Mouse (Mus musculus): ENCODE measurements at regions not wholly inside any gene's neighbourhood (a gene's known extent, or its start where the extent isn't known, plus 50 kb on each side); places are given as distances from the start of the nearest gene placed in this dataset.

DNA sequence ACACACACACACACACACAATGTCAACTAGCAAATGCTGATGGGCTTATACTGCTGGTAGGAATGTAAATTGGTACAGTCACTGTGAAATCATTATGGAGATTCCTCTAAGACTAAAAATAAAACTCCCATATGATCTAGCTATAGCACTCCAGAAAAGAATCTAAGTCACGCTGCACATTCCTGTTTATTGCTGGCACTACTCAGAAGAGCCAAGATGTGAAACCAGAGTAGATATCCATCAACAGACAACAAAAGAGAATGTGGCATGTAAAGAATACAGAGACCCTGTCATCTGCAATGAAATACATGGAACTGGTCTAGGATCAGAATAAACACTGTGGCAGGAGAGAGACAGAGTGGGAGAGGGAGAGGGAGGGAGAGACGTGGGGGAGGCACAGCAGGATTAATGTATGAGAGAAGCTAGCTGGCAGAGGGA is 442.8 kb upstream of the Nrp1 start:
- DNase-seq = no peak

DNA sequence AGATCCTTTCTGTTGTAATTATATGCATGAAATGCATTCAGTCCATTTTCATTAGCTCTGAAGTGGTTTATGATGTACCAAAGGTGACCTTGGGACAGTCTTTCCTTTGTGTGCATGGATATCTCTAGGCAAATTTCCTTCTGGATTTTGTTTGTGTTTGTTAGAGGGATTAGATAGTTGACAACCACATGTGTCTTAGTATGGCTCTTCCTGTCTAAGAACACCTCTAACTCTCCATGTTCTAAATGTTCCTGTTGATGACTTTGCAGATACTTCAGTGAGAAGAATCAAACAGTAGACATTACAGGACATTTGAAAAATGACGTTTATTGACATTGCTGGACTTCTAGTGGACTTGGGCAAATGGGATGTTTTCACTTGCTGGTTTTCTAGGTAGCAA is 436.5 kb upstream of the Nrp1 start:
- no peak for DNase-seq

DNA sequence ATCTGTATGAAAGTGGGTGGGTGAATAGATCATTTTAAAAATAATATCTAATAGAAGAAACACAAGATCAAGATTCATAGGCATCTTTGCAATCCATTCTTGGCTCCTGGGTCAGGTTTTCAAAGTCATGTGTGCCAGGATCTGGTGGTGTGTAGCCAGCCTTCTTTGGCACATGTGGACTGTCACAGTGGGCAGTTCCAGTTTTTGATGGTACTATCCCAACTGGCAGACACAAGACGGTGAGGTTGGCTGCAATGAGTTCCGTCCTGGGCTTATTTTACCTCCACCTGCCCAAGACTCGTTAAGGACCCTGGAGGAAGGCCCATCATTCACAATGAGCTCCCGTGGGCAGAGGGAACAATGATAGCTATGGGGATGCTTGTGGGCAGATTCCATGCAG is 435.1 kb upstream of the Nrp1 start:
- no peak for DNase-seq

DNA sequence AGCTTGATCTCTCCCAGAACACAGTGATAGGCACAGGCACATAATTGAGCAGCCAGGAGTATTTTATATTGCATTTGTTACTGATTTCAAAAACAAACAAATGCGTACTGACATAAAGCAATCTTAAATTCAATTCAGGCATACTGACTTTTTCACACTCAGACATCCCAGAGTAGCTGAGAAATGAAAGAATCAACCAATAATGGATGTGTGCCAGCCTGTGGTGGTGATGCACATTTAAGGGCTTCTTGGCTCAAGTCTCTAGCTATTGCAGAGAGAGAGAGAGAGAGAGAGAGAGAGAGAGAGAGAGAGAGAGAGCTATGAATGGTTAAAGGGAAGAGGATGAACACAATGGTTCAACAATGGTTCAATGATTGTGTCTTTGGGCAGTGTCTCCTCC is 426.1 kb upstream of the Nrp1 start:
- no peak for DNase-seq

DNA sequence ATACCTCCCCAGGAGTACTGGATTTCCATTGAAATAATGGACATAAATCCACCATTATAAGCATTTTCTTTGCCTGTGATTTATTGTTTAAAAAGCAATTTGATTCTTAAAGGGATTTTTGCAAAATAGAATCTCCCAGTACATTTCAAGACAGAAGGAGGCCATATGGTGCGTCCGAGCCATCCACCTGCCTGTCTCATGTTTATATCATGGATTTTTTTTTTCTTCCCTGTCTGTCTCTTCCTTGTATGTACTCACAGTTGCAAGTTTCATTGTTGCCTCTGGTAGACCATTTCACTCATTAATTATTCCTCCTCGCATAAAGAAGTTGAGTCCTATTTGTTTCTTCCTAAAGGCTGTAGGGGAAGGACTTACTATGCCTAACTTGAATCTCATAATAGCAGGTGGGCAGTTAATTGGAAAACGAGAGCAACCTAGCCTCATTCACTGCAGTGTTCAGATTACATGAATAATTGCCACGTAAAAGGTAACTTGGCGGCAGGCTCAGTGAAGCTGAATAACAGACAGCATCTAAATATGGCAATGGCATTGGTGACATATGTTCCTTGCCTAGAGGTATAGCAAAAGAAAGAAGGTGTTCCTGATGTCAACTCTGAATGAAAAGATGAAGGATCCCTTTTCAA is 421.5 kb upstream of the Nrp1 start:
- no peak for DNase-seq

DNA sequence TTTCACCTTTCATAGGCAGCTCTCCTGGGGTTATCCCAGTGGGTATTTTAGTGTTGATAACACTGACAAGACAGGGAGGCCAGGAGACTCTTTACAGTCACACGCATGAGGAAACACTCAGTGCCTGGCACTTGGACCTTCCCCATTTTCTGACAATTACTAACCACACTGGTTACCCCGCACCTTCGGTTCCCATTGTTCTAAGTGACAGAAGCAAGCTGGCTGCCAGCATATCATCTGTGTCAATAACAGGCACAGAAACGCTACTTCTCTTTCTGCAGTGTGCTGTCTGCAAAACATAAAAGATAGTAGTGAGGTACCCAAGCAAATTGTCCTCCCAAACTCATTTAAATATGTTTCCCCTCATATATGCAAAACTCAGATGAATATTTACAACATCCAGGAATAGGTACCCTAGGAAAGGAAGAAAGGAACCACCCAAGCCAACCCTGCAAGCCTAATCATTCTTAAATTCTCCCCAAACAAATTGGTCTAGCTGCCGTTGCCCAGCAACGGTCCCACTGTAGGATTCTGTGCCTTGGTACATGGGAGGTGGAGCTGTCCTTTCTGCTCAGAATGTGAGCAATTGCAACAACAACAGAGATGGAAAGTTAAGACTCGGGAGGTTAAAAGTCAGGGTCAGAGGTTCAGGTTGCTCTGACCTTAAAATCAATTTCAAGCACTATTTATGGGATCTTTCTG is 419.0 kb upstream of the Nrp1 start:
- no peak for DNase-seq

DNA sequence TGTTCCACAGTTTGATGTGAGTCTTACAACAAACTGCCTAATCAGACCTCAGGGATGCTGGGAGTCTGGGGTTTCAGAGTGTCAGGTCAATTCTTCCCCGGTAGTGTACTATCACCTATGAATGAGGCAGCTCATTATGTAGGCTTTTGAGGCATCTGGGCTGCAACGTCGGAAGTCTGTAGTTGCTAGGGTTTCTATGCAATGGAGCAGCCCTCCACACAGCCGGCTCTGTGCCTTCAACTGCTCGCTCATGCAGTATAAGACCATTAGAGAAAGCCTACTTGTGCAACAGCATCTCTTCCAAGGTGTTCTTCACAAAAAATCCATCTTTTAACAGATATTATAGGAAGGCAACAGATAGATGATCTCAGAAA is 418.4 kb upstream of the Nrp1 start:
- no peak for DNase-seq

DNA sequence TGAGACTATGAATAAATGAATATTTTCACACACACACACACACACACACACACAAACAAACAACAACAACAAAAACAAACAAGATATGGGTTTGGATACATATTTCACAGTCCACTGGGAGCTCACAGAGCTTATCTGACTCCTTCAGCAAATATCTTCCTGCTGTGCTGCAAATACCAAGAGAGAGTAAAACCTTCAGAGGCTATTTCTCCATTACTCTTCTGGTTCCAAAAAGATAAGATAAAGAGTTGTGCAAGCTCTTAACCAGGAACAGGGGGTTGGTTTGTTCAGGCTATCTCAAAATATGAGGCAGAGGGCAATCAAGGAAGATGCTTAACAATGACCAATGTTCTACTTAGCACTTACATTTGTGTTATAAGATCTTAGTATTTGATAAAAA is 416.1 kb upstream of the Nrp1 start:
- DNase-seq = no peak

DNA sequence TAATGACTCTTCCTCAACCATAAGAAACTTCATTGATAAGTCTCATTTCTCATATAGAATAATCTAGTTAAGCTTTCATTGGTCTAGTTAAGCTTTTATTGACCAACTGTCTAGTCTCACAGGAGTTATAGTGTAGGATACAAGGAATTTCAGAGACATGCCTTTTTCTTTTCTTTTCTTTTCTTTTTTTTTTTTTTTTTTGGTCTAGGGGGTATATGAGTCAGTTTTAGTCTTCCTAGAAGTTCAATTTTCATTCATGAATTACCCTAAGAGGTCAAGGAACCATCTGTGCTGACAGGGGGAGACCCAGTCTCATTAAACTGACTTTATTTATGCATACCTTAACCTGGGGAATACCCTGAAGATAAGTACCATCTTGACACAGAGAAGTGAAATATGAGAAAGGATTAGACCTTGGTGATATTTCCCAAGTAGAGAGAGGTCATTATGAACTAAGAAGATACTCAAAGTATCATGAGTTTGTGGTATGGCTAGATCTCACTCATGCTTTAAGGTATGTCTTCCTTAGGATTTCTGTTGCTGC is 413.4 kb upstream of the Nrp1 start:
- no peak for DNase-seq

DNA sequence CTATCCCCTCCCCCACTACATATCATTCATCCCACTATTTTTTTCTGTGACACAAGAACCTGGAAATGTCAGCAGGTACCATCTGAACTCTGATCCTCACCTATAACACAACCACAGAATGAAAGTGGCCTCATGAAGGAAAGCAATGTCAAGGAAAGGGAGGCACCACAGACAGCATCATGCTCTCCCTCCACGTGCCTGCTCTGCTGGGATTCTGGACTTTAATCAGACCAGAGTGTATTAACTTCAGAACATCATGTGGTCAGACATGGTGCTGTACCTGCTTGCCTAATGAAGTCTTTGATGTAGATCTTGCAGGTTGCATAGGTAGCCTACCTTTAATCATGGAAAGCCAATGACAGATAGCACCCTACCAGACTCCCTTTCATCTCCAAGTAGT is 400.8 kb upstream of the Nrp1 start:
- DNase-seq = peak; percentile 19 to 45

DNA sequence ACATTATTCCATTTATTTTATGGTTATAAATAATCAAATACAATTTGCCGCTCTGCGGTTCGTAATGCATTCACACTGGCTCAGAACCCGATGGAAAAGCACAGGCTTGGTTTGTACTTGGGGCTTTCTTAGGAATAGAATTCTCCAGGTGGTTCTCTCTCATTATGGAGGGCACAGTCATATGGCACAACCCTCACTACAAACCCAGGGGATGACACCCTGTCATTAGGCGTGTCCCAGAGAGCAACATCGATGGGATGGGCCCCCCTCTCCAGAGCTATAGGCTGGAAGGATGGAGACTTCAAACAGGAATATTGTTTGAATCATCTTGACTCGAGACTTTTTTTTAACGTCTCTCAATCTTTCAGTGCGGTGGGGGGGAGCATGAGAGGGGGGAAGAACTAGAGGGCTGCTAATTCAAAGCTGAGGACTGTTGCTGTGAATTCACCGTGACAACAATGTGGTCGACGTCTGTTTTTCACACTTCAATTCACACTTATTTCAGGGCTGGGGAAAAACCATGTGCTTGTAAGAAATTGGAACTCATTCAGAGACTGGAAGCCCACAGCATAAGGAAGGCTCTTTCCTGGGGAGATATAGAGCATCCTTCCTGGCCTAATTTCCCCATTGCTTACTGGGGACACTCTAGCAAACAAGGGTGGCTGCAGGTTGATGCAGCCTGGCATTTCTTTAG is 399.9 kb upstream of the Nrp1 start:
- no peak for DNase-seq

DNA sequence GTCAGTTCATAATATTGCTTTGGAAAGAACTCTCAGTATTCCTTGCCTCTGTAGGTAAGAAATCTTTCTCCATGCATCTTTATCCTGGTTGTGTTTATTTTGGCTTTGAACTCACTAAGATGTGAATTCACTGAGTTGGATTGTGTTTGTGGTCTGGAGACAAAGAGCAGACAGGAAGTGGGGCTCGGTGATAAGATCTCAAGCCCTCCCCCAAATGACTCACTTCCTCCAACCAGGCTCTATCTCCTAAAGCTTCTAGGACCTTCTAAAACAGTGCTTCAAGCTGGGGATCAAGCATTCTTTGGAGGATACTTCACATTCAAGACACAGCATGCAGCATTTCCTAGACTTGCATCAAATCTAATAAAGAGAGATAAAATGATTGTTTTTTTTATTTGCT is 395.5 kb upstream of the Nrp1 start:
- no peak for DNase-seq

DNA sequence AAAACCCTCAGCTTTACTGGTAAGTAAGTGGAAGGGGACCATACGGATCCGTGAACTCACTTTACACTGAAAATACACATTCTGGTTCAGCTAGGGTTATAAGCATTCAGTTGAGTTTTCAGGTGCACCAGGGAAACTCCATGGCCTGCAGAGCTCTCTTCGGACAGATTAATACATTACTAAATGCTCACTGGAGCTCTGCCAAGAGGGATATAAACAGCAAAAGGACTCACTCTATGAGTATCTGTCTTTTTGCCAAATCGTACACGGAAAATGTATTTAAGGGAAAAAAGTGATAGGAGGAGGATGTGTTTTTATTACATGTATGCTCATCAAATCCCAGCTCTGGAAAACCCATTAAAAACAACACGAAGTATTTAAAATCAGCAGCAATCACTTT is 394.8 kb upstream of the Nrp1 start:
- peak in 1 of 2 experiments; percentile 50 for DNase-seq

DNA sequence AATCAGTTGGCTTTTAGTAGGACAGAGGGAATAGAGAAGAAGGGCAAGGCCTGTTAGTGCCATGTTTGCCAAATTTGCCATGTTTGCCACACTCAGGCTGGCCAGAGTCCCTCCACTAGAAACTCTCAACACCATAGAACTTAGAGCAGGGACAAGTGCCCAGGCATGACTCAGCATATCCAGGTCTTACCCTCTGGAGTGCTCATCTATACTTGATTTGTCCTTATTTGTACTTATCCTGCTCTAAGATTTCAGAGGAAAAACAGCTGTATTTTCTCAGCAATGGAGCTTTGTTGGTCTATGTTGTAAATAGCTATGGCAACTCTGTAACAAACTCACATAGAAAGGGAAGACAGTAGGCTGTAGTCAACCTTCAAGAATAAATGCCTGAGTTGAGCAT is 393.6 kb upstream of the Nrp1 start:
- no peak for DNase-seq

DNA sequence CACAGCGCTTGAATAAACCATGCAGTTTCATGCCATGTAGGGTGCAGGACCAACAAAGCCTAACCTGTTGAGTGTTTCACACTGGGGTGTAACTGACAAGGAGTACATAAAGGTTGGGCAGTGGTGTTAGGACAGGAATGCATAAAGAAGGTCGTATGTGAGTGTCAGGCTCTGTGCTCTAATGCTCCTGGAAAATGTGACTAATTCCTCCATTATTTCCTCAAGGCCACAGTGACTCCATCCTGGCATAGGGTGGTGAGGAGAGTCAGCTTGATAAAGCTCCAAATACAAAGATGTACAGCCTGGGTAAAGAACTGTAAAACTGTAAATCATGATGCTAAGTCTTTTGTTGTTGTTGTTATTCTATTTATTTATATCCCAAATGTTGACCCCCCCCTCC is 393.1 kb upstream of the Nrp1 start:
- DNase-seq = no peak

DNA sequence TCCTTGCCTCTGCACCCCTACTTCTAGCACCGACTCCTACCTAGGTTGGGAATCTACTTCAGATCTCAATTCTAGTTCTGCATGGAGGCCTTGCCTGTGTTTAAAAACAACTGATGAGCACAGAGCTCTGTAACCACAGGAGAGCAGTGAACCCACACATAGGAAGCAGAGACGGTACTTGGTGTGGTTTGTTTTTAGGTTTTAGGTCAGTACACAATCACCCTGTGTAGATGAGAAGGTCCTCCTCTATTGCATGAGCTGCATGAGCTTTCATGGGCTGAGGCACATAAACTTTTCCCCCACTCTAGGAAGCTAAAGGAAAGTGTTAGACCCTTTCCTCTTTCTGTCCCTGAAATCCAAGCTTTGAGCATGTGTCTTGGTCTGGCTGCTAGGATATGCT is 390.4 kb upstream of the Nrp1 start:
- no peak for DNase-seq

DNA sequence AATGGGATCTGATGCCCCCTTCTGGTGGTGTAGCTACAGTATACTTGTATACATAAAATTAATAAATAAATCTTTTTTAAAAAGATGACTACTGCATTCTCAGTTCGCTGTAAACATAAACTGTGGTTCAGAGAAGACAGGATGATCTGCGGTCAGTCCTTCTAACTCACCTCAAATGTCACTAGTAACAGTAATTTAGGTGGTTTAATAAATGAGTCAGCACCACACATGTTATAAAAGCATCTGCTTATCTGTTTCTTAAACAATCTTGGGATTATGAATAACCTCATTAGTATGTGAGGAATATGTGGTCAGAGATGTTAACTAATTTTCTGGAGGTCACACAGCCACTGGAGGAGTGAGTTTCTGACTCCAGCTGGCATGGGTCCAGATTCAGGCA is 385.2 kb upstream of the Nrp1 start:
- no peak for DNase-seq

DNA sequence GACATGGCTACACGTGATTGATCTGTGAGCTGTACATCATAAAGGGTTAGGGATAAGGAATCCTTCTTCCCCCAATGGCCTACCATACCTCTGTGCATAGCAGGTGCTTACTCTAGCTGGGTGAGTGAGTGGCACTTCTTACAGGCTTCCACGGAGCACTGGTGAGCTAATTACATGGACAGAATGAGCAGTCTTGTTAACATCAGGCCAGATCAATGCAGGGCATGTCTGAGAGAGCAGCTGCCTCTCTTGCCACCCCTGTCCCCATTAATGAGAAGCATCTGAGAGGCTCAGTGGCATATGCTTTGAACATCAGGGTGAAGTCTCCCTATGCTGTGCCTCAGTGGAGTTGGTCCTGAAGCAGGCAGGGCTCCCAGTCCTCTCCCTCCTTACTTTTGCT is 380.7 kb upstream of the Nrp1 start:
- no peak for DNase-seq

DNA sequence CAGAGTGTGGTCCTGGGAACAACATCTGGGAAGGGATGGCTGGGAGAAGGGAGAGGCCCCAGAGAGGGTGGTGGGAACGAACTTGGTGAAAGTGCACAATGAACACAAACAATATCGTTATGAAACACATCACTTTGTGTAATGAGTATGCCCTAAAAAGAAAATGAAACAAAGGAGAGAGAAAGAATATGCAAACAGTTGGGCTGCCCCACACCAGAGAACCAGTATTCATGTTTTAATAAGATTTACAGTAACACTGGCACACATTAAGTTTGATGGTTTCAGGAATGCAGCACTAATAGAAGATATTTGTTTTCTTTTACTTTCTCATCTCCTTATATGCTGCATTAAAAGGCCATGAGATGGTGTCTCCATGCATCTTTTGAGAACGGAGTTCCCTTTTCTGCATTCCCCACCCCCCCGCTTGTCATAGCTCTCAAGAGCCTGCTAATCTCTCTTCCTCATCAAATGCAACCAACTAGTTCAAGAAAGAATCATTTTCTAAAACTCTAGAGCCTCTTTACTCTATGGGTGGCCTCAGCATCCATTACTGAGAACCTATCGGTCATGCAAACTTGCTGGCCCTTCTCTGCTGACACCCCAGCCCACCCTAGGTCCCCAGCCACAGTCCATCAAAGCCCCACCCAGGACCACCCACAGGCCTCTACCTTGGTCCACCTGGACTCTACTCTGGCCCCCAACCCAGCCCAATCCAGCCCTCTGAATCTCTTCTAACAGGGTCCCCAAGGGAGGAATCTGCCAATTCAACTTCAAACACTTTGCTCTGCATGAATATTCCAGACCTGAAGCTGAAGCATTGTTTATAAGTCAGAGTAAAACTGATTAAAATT is 379.0 kb upstream of the Nrp1 start:
- no peak for DNase-seq

DNA sequence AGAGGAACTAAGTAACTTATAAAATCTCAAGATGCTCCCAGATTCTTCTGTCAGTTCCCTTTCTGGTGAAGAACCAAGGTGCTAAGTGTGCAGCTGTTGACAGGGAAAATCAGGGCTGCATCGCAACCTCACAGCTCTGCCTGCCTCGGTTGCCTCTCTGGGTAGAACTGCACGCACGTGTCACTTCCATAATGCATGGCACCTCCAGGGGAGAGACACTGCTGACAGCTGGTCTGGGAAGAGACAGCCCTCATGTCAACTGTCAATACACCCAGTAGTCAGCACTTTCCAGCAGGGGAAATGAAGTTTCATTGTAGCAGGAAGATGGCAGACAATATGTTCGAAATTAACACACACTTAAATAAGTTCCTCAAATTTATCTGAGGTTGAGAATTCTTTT is 376.2 kb upstream of the Nrp1 start:
- DNase-seq = no peak

DNA sequence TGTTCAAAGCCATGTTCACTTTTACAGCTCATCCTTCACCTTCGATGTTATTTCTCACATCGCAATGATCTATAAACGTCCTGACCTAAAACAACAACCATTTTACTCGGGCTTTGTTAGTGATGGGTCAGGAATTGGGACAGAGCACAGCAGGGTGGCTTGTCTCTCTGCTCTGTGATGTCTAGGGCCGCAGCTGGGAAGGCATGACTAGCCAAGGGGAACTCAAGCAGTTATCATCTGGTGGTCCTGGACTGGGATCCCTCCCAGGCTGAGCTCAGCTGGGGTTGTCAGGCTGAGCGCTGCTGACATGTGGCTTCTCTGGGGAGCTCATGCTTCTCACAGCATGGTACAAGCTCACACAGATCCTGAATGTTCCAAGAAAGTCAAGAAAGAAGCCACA is 372.8 kb upstream of the Nrp1 start:
- DNase-seq = no peak

DNA sequence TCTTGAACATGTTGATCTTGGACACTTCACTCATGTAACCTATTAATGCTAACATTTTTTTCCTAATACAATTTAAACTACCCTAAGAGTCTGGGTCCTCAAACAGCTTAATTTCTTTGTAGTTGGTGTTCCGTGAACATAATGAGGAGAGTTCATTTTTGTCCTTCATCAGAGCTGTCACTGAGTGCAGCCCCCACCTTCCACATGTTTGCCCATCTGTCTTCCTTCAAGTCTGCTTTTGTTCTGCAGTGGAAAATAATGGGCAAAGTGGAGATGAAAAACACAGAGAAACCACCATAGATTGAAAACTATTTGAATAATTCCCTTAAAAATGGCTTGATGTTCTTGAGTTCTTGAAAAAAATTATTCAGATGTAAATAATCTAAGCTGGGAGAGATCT is 369.5 kb upstream of the Nrp1 start:
- DNase-seq = no peak

DNA sequence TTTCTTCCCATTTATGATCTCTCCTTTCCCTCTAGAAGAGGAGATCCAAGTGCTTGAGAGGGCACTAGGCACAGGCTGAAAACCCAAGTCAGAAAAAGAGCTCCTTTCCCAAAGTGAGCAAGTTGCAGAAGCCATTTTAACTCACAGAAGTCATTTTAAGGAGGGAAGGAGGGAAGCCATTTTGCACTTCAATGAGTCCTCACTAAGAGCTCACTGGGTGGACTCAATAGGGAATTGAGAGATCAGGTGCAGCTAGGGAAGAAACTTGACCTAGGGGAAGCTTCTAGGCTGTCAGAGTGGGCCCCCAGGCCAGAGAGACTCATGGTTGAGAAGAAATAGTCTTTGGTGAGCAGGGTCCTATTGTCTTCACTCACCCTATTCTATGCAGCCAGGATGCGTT is 363.5 kb upstream of the Nrp1 start:
- DNase-seq = no peak

Data from kidney, adult 8-10 months (tissue).